8 mouse cellular contexts compared by ENCODE assay signal in the genomic region with DNA sequence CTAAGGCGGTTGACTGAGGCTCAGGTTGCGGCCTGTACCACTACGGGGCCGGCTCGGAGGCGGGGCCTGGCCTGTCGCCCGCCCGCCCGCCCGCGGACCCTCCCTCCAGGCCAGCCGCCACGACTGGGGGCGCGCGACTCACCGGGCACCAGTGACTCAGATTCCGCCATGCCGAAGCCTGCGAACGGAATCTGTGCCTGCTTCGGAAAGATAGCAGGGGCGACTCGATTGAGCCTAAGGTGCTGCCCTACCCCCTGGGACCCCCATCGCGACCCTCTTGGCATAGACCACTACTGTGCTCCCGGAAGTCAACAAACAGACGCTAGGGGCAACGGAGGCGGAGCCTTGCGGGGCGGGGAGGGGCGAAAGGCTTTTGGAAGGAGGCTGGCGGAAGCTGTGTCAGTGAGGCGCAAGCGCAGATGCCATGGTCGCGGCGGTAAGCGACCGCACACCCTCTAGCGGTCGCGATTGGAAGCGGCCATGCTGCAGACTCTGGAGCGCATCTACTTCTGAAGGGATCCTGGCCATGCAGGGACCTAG. TPM values are rescaled to one million over a fixed set of nuclear protein-coding genes. Genes with fewer than 3 reads are reported as not detected.
DNase-seq lines count a peak whose midpoint lies in the region; ATAC-seq lines count a peak whose summit lies in the region.

A gene (minus strand): TSS at position 511 of the 540 bp plus-strand sequence.

- H3K36me3 ChIP-seq in intestine, embryonic 14.5 days (ENCODE audit: control insufficient read depth, insufficient read depth, low read length), result no peaks in the 10 kb centered on the region

- H3K27ac ChIP-seq in intestine, embryonic 14.5 days (ENCODE audit: low read depth), result peak within 1 kb of the TSS; percentile 77; the same call in 1 of the 2 replicates

- no peaks in the 10 kb centered on the region for H3K4me1 ChIP-seq in intestine, embryonic 14.5 days (replicated peaks; ENCODE audit: control insufficient read depth, insufficient read depth, low read length)

- WGBS in intestine, embryonic 14.5 days, result 10% methylated on average over 35 of the region's 47 CpGs

- peak within 1 kb of the TSS; percentile 51 for H3K4me3 ChIP-seq in intestine, embryonic 14.5 days (ENCODE audit: low read depth, low read length)

- no peaks in the 10 kb centered on the region for H3K9me3 ChIP-seq in intestine, embryonic 14.5 days (ENCODE audit: control insufficient read depth, low read length)

- peak; percentile 86 for DNase-seq in adrenal gland, adult 8-10 months
- peak; percentile 87 for DNase-seq in embryo, embryonic 11.5 days (ENCODE audit: low read depth, low spot score)
- DNase-seq in gastrocnemius, postnatal 25 days, result peak; percentile 92
- DNase-seq in intestine, embryonic 14.5 days (ENCODE audit: low spot score), result peak; percentile 93
- DNase-seq in left cerebral cortex, postnatal 14 days (ENCODE audit: low spot score in 2 of 2), result peak; percentile 86 to 90
- peak; percentile 84 for DNase-seq in right cerebral cortex, postnatal 14 days
- peak; percentile 82 for DNase-seq in urinary bladder, postnatal 25 days (ENCODE audit: low spot score)

- ATAC-seq in intestine, embryonic 14.5 days (replicated peaks; ENCODE audit: low FRiP score, low TSS enrichment, low read depth), result peak; percentile 97
- peak; percentile 100 for ATAC-seq in megakaryocyte-erythroid progenitor cell, adult 5-6 weeks (replicated peaks; ENCODE audit: low FRiP score, low TSS enrichment, poor library complexity, severe bottlenecking)

- peak within 1 kb of the TSS; percentile 67 for H3K9ac ChIP-seq in intestine, embryonic 14.5 days (ENCODE audit: low read length)

- intact Hi-C loops in left cerebral cortex, postnatal 14 days (cut with DNase I), result no loop called here

- peak within 1 kb of the TSS; percentile 48 for H3K4me2 ChIP-seq in intestine, embryonic 14.5 days (ENCODE audit: low read length)

- H3K27me3 ChIP-seq in intestine, embryonic 14.5 days (replicated peaks; ENCODE audit: control insufficient read depth, insufficient read depth, low read length), result no peaks in the 10 kb centered on the region

RNA-seq across cellular contexts. Expression of the gene that starts here (rescaled TPM):
- 1 to 10 TPM; 4.8 to 9.8 (median 6.8) TPM for total RNA-seq in adrenal gland, adult 8-10 months (2022)
- 1 to 10 TPM in 1 of 2 experiments, under 1 TPM in 1; 0.92 to 1.7 TPM for total RNA-seq in gastrocnemius, postnatal 25 days (2021)
- polyA plus RNA-seq in intestine, embryonic 14.5 days (2014; fragmentation: Nextera tagmentation; extraction: Ambion mirVana), result 14.6 and 16.7 TPM in 2 replicates
- 10 to 100 TPM; 20.3 to 21.7 TPM for total RNA-seq in left cerebral cortex, postnatal 14 days (2021)
- total RNA-seq in megakaryocyte-erythroid progenitor cell, adult 5-6 weeks (2014; fragmentation: Nextera tagmentation), result 6.5 and 6.9 TPM in 2 replicates
- total RNA-seq in megakaryocyte-erythroid progenitor cell, adult 5-6 weeks (2017), result 9.6 and 9.8 TPM in 2 replicates

Comparison
In these comparisons a context has a peak if more than half of its experiments do, and no peak if none do; other contexts are left out.
1. Peak in every context shown above with its lines: DNase-seq, ATAC-seq, H3K4me3 ChIP-seq and H3K27ac ChIP-seq.